Mouse (Mus musculus) left cerebral cortex, postnatal 36 days (tissue): Measurements from ENCODE around the gene Pcnx2. TPM values are rescaled to one million over a fixed set of nuclear protein-coding genes. Genes with fewer than 3 reads are reported as not detected.

Experiments
- DNase-seq, 2 experiments: peaks; one replicate each; pipeline ENCODE4 v3.0.0; 2021 to 2022; ENCODE audit warnings: low spot score in 2 of 2, mixed read lengths in 1 of 2
- intact Hi-C: fragments of 180-260 bp; cut with DNase I; formaldehyde crosslinking; loops from one replicate; pipeline ENCODE4 v1.15.1; 2025
- total RNA-seq, 2 experiments: library from RNA; stranded (reverse); gene quantifications; 2 replicates each; pipeline ENCODE4 v1.2.3; 2021

Pcnx2 gene
- 10 to 100 TPM; 87.6 to 97.2 TPM for total RNA-seq

DNA sequence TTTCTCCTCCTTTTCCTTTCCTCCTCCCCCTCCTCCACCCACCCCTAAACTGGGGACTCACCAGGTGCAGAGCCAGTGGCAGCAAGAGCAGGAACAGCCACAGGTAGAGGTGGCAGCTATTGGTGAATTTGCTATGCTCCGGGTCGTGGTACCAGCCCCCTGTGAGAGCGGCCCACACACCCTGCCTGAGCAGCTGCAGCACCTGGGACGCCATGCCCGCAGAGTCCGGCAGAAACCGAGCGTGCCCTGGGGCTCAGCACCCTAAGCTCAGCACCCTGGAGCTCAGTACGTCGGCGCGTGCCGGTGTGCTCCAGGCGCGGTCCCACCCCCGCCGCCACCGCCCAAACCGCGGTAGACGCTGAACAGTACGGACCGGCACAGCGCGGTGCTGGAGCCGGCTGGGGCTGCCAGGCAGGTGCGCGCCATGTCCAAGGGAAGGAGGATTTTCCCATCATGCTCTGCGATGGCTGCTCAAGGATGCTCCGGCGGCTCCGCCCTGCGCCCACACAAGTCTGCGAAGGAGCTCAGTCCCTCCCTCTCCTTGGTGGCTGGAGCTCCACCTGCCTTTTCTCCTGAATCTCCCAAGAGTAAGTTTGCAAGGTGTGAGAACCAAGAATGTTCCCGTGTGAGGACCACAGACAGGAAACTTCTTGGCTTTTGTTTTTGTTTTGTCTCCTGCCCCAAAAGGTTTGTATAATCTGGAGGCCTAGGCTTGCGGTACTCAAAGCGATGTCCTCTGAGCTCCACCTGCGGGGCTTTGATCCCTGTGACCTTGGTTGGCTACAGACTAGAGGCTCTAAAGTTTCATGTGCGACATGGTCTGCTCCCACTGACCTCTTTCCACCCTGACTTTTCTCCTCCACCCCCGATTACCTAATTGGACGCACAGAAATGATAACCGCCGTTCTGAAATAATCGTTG, at the start of gene Pcnx2:
Gene Pcnx2 (minus strand): TSS at position 450 of the 921 bp plus-strand sequence.
- peak; percentile 84 to 86 for DNase-seq
- intact Hi-C loops: no loop called here

DNA sequence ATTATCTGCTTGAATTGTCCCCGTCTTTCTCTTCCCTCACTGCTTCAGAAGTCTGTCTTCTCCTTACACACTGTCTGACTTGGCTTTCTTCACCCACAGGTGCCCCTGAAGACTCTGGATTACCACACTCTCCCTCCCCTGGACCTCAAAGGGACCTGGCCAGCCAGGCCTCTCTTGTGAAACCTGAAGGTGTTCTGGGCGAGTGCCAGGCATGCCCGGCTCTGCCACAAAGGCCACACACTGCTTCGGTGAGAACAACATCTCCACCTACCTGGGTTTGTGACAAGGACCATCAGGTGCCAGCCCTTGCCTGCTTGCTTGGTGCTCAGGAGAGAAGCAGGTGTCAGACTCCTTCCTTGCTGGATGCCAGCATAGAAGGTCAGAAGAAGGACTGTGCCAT, 46.4 kb upstream of the Pcnx2 start:
- no peak for DNase-seq
- intact Hi-C loops: no loop called here

GRCm38 (mm10) chr8:125935649-125936048, 37.5 kb upstream of the Pcnx2 start:
- peak; percentile 41 to 49 for DNase-seq
- intact Hi-C loops: no loop called here

DNA sequence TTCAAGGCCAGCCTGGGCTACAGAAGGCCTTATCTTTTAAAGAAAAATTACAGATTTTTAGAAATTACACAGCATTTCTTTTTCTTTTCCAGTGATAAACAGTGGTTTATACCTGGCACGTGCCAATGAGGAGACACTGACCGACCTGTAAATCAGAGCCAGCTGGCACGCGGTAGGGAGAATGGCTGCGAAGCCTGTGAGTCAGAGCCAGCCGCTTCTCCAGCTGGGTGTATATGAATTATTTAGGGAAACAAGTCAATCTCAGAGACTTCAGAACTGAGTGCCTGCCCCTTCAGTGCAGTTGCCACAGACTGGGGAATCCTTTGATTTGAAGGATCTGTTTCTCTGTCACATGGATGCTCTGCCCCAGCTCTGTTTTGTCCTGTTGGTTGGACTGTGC, 33.7 kb upstream of the Pcnx2 start:
- intact Hi-C loops: loop anchor here (1.0 kb wide), 1 partner anchor 18 kb away; no protein-coding TSS in a partner anchor
- no peak for DNase-seq

- intact Hi-C loops: loop anchor here (1.0 kb wide), 1 partner anchor 16 kb away; no protein-coding TSS in a partner anchor
- no peak for DNase-seq
Measured at GRCm38 (mm10) chr8:125930276-125931046, 32.3 kb upstream of the Pcnx2 start.

DNA sequence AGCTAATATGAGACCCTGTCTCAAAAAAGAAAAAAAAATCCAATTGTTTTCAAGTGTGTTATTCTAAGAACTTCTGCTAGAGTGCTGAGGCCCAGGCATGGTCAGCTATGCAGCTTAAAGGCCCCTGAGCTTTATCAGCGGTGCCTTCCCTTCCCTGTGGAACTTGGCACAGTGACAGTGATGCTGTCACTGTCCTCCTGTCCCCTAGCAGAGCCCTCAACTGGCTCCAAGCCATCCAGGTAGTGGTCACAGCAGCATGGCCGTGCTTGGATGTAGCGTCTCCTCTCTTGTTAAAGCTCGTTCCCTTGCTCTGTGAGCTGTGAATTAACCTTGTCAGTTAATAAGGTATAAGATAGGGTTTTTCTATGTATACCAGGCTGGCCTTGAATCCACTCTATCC, 28.5 kb upstream of the Pcnx2 start:
- intact Hi-C loops: no loop called here
- no peak for DNase-seq

DNA sequence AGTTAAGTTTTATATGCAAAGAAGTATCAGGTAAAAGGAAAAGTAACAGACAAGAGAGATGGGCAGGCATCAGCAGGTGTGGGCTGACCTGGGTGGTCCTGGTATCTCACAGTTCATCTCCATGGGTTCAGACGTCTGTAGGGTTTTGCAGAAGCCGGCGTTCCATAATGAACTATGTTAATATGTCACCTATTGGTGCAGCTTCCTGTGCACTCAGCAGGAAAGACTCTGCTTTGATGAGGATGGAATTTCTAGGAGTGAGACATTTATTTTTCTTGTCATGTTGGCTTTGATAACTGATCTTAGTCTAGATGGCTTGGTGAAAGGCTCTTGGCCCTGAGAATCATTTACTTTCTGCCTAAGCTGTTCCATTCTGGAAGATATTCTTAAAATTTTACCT, 24.2 kb upstream of the Pcnx2 start:
- no peak for DNase-seq
- intact Hi-C loops: no loop called here

DNA sequence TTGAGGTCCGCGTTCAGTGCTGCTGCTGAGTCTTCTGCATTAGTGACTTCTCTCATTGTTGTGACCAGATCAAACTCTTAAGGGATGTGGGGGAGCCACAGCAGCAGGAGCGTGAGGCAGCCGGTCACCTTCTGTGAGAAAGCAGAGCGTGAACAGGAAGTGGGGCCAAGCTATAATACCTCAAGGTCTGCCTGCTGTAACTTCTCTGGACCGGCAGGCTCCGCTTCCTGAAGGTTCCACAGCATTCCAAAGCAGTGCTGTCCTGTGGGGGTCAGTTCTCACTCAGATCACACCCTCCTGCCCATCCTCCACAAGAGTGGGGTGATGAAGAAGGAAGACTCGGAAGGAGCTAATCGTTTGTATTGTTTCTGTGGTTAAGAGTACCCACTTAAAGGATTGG, 22.6 kb upstream of the Pcnx2 start:
- intact Hi-C loops: no loop called here
- no peak for DNase-seq

DNA sequence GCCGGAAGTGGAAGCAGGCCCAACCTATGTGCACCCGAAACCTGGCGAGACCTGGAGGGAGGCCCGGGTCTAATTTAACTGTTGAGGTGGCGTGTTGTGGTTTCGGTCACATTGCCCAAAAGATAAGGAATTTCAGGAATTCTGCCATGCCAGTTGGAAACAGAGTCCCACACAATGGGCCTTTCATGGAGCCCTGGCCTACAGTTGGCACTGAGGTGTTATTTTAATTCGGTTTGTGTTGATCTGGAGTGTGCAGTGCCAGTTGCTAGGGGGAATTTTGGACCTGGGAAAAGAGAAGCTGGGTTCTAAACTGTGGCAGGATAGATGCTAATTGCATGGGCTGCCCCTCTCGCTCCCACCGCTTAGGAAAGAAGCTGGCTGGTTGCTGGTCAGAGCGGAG, 22.2 kb upstream of the Pcnx2 start:
- intact Hi-C loops: no loop called here
- no peak for DNase-seq

DNA sequence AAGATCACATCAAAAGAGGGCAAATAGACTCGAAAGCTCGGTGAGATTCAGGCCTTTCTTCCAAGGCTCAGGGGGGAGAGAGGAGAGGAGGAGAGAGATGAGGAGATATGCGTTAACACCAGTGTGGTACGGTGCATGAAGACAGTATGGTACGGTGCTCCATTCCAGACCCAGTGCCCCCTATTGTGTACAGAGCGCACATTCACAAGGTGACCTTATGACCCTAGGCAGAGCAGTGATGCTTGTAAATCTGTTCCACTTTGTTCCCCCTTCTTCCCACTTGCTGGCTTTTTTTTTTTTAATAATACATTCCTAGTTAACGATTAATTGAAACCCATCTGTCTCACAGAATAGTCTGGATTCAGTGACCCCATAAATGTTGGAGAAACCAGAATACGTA, 21.4 kb upstream of the Pcnx2 start:
- no peak for DNase-seq

GRCm38 (mm10) chr8:125918719-125919118, 20.6 kb upstream of the Pcnx2 start:
- intact Hi-C loops: no loop called here

More for the DNA sequence above, 21.4 kb upstream of the Pcnx2 start:
- intact Hi-C loops: no loop called here

DNA sequence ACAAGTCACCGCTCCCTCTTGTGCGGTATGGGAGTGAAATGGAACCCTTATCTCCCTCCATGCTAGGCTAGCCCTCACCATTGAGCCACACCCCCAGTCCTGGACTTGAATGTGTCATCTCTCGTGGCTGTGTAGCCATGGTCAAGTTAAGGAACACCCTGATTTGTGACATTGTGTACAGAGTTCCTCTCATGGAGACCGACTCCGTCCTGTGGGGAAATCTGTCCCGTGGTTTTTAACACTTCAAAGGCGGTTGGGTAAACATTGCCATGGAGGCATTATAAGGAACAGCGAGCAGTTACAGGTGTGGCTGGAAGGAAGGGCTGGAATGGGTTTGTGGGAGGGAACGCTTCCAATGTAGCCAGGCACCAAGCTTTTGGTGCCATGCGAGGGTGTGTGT, 18.9 kb upstream of the Pcnx2 start:
- no peak for DNase-seq
- intact Hi-C loops: no loop called here

More at GRCm38 (mm10) chr8:125918719-125919118, 20.6 kb upstream of the Pcnx2 start:
- no peak for DNase-seq

- intact Hi-C loops: loop anchor here (1.0 kb wide), 1 partner anchor 17 kb away; no protein-coding TSS in a partner anchor
- no peak for DNase-seq
Measured at GRCm38 (mm10) chr8:125914386-125914785, 16.3 kb upstream of the Pcnx2 start.

DNA sequence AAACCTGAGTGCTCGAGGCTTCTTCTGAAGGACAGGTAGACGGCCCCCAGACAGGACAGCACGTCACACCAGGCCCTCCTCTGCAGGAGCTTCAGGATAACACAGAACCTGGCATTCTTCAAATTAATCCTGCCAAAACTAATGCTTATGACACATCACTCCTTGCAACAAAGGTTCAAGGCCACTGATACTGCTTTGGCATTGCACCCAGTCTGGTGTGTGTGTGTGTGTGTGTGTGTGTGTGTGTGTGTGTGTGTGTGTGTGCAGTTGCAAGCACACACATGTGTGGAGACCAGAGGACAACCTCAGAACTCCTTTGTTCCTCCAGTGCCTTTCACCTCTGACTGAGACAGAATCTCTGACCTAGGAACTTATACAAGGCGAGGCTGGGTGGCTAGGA, 15.1 kb upstream of the Pcnx2 start:
- DNase-seq: no peak

GRCm38 (mm10) chr8:125911229-125911580, 13.1 kb upstream of the Pcnx2 start:
- DNase-seq: no peak
- intact Hi-C loops: no loop called here

More for the DNA sequence above, 15.1 kb upstream of the Pcnx2 start:
- intact Hi-C loops: no loop called here

- peak; percentile 46 to 49 for DNase-seq
- intact Hi-C loops: no loop called here
Measured at GRCm38 (mm10) chr8:125910365-125911228, 12.5 kb upstream of the Pcnx2 start, which contains the start of gene Map3k21. Map3k21 (plus strand) TSS chr8:125910450.

DNA sequence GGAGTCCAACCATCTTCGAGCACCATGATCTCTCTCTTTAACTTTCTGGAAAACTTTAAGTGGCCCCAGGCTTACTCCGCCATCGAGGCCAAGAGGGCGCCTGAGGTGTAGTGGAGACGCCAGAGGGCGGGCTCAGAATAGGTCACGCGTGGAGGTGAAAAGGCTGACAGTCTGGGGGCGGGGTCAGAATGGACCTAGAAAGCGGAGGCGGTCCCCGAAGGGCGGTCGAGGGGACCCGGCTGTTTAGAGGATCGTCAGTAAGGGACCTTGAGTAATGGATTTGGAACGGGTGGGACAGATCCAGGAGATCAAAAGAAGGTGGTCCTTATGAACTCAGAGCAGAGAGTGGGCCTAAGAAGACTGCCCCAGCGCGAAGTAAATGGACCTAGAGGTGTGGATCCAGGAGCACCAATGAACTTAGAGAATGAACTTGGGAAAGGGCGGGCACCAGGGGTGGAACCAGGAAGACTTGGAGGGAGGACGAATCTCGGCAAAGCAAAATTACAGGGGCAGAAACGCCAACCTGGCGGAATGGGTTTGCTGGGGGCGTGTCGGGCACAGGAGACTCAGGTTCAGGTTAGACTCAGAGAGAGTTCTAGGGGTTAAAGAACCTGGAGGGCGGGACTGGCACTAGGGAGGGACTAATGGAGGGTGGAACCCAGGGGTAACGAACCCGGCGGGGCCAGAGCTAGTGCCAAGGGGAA, 11.7 kb upstream of the Pcnx2 start:
- intact Hi-C loops: no loop called here
- DNase-seq: no peak

- no peak for DNase-seq
- intact Hi-C loops: no loop called here
Measured at GRCm38 (mm10) chr8:125907311-125907710, 9.2 kb upstream of the Pcnx2 start.

GRCm38 (mm10) chr8:125905341-125905740, 7.2 kb upstream of the Pcnx2 start:
- intact Hi-C loops: no loop called here

More at GRCm38 (mm10) chr8:125905341-125905740, 7.2 kb upstream of the Pcnx2 start:
- DNase-seq: no peak
